Mouse (Mus musculus) lung, adult 18-20 months (tissue): Measurements from ENCODE around the gene Capn8.

Source experiments
- DNase-seq, 2 experiments: peaks; one replicate each; pipeline ENCODE4 v3.0.0; 2022; ENCODE audit warnings: mixed read lengths in 2 of 2

Capn8 gene

GRCm38 (mm10) chr1:182553649-182554375 lies 11.0 kb upstream of the Capn8 start:
- peak; percentile 33 to 57 for DNase-seq

GRCm38 (mm10) chr1:182558271-182558670 lies 6.5 kb upstream of the Capn8 start:
- no peak for DNase-seq

- DNase-seq: no peak
Measured at GRCm38 (mm10) chr1:182559530-182559929, 5.3 kb upstream of the Capn8 start.

- DNase-seq: peak; percentile 33 to 40
Measured at GRCm38 (mm10) chr1:182560390-182561098, 4.3 kb upstream of the Capn8 start.

- peak; percentile 49 to 67 for DNase-seq
Measured at GRCm38 (mm10) chr1:182561945-182562514, 2.8 kb upstream of the Capn8 start.

GRCm38 (mm10) chr1:182562576-182563370 lies 2.0 kb upstream of the Capn8 start:
- DNase-seq: peak; percentile 56 to 65

- DNase-seq: no peak
Measured at GRCm38 (mm10) chr1:182565351-182565835, 586 bp downstream of the Capn8 start.

- peak in 1 of 2 experiments; percentile 31 for DNase-seq
Measured at GRCm38 (mm10) chr1:182571148-182571547, 6.3 kb downstream of the Capn8 start.

GRCm38 (mm10) chr1:182571973-182572372 lies 7.2 kb downstream of the Capn8 start:
- no peak for DNase-seq

- peak in 1 of 2 experiments; percentile 8 for DNase-seq
Measured at GRCm38 (mm10) chr1:182573856-182574665, 9.3 kb downstream of the Capn8 start.

- peak; percentile 78 to 86 for DNase-seq
Measured at GRCm38 (mm10) chr1:182574666-182575049, 9.9 kb downstream of the Capn8 start.

GRCm38 (mm10) chr1:182584169-182584568 lies 19.4 kb downstream of the Capn8 start:
- no peak for DNase-seq

GRCm38 (mm10) chr1:182585162-182585840 lies 20.5 kb downstream of the Capn8 start:
- DNase-seq: peak; percentile 41 to 61

GRCm38 (mm10) chr1:182587706-182588105 lies 22.9 kb downstream of the Capn8 start:
- DNase-seq: no peak

- no peak for DNase-seq
Measured at GRCm38 (mm10) chr1:182591491-182591890, 26.7 kb downstream of the Capn8 start.

GRCm38 (mm10) chr1:182592436-182592835 lies 27.6 kb downstream of the Capn8 start:
- peak in 1 of 2 experiments; percentile 16 for DNase-seq

GRCm38 (mm10) chr1:182605330-182606150 lies 40.7 kb downstream of the Capn8 start:
- no peak for DNase-seq

GRCm38 (mm10) chr1:182609701-182610335 lies 45.0 kb downstream of the Capn8 start:
- DNase-seq: no peak

GRCm38 (mm10) chr1:182615465-182615864 lies 50.7 kb downstream of the Capn8 start:
- peak in 1 of 2 experiments; percentile 15 for DNase-seq
